Mouse (Mus musculus) testis, adult 2 months (tissue): ENCODE data around the gene As3mt.
"Not testable (repeated sequence)": the region's sequence is repeated elsewhere in the genome, so short reads cannot be mapped to it uniquely, and the experiment has no call there.

Experiments used
- CTCF ChIP-seq: fragments of 200-500 bp; IDR thresholded peaks from 2 replicates; pipeline ENCODE4 v1.5.1; 2012; ENCODE audit warnings: low read depth, mild to moderate bottlenecking, inconsistent platforms, low read length, moderate library complexity; ENCODE audit not compliant: control insufficient read depth, insufficient read depth, insufficient replicate concordance
- POLR2A ChIP-seq: fragments of 200-500 bp; IDR thresholded peaks from 2 replicates; pipeline ENCODE4 v1.6.1; 2012; ENCODE audit warnings: low read depth, mild to moderate bottlenecking, inconsistent platforms, low read length, moderate library complexity; ENCODE audit not compliant: control insufficient read depth

DNA sequence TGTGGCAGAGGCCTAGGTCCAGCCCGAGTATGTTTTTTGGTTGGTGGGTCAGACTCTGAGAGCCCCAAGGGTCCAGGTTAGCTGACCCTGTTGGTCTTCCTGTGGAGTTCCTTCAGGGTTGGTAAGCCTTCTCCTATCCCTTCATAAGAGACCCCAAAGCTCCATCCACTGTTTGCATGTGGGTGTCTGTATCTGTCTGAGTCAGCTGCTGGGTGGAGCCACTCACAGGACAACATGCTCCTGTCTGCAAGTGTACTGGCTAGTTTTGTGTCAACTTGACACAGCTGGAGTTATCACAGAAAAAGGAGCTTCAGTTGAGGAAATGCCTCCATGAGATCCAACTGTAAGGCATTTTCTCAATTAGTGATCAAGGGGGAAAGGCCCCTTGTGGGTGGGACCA, 71.9 kb downstream of the As3mt start:
- not testable (repeated sequence) for TF ChIP-seq CTCF, POLR2A
